ENCODE assay signal across 17 mouse cellular contexts in the genomic region with DNA sequence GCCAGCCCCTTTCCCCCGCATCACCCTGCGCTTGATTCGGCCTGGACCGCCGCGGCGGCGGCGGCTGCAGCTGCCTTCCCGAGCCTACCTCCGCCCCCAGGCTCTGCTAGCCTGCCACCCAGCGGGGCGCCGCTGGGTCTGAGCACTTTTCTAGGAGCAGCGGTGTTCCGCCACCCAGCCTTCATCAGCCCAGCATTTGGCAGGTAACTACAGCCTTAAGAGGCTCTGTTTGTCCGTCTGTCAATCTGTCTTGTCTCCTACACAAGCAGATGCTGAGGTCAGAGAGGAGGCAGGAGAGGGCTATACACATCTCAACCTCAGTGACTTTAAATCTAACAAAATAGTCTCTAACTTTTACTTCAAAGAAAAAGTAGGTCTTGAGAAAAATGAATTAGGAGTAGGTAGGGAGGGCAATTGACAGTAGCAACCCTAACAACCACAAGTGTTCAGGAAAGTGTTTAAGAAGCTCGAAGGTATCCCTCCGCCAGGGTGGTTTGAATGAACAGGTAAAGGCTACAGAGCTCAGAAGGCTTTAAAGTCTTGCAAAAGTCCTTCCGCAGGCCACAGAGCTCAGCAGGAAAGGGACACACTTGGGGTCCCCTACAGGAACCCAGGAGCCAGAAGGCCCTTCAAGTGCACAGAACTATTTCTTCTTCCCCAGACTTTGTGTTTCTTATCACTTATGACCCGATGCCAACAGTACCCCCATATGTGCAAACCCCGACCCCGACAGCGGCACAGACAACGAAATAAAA. TPM values are rescaled to one million over a fixed set of nuclear protein-coding genes. Genes with fewer than 3 reads are reported as not detected.
DNase-seq lines count a peak whose midpoint lies in the region; ATAC-seq lines count a peak whose summit lies in the region.
"Had no signal": no experiment of that assay in that cellular context is flagged by ENCODE, and none has a peak within 500 bp of the region (broad histone marks: within the 10 kb centered on the region; RNA-seq: fewer than 3 reads in every experiment).

No protein-coding gene starts in this region.

- no peak overlapping the region for H3K9ac ChIP-seq in heart, embryonic 15.5 days
- H3K9ac ChIP-seq in heart, embryonic 11.5 days (ENCODE audit: low read depth, low read length), result no peak overlapping the region
- H3K9ac ChIP-seq: limb, embryonic 15.5 days had no signal

- 20% methylated on average over 25 of the region's 25 CpGs for WGBS in heart, embryonic 15.5 days
- 10% methylated on average over 20 of the region's 25 CpGs for WGBS in heart, embryonic 11.5 days (ENCODE audit: insufficient replicate concordance)
- WGBS in embryonic facial prominence, embryonic 10.5 days, result 13% methylated on average over 25 of the region's 25 CpGs
- 5% methylated on average over 25 of the region's 25 CpGs for WGBS in limb, embryonic 10.5 days

- ATAC-seq in heart, embryonic 15.5 days (replicated peaks; ENCODE audit: insufficient number of reproducible peaks, insufficient read depth, low FRiP score, low read depth), result no peak
- no peak for ATAC-seq in heart, embryonic 11.5 days (replicated peaks; ENCODE audit: insufficient number of reproducible peaks, low FRiP score, low TSS enrichment)
- ATAC-seq in frontal cortex, adult (ENCODE audit: low TSS enrichment), result no peak

- H3K4me1 ChIP-seq in heart, embryonic 15.5 days (replicated peaks), result peaks cover 15% of the 10 kb centered on the region
- no peaks in the 10 kb centered on the region for H3K4me1 ChIP-seq in heart, embryonic 11.5 days (ENCODE audit: control insufficient read depth, insufficient read depth, low read length)
- H3K4me1 ChIP-seq in embryonic facial prominence, embryonic 10.5 days, result peaks cover 14% of the 10 kb centered on the region
- peaks cover 12% of the 10 kb centered on the region for H3K4me1 ChIP-seq in limb, embryonic 10.5 days

- no peak overlapping the region for H3K4me2 ChIP-seq in heart, embryonic 15.5 days
- no peak overlapping the region for H3K4me2 ChIP-seq in heart, embryonic 11.5 days
- H3K4me2 ChIP-seq: limb, embryonic 15.5 days had no signal

- H3K27ac ChIP-seq in heart, embryonic 15.5 days, result no peak overlapping the region
- no peak overlapping the region for H3K27ac ChIP-seq in heart, embryonic 11.5 days (ENCODE audit: low read depth, low read length)
- no peak overlapping the region for H3K27ac ChIP-seq in embryonic facial prominence, embryonic 10.5 days (replicated peaks)
- no peak overlapping the region for H3K27ac ChIP-seq in limb, embryonic 10.5 days
- H3K27ac ChIP-seq: gastrocnemius, adult 2 months; limb, embryonic 15.5 days; macrophage had no signal

- no peaks in the 10 kb centered on the region for H3K9me3 ChIP-seq in heart, embryonic 15.5 days (replicated peaks)
- H3K9me3 ChIP-seq in heart, embryonic 11.5 days (replicated peaks; ENCODE audit: control insufficient read depth, low read length), result no peaks in the 10 kb centered on the region
- no peaks in the 10 kb centered on the region for H3K9me3 ChIP-seq in embryonic facial prominence, embryonic 10.5 days
- H3K9me3 ChIP-seq in limb, embryonic 10.5 days (replicated peaks), result no peaks in the 10 kb centered on the region
- H3K9me3 ChIP-seq: limb, embryonic 15.5 days had no signal

- DNase-seq in B cell, adult 2 months, result peak; percentile 3 to 6
- DNase-seq in embryonic facial prominence, embryonic 10.5 days (ENCODE audit: low spot score), result peak; percentile 38
- DNase-seq in limb, embryonic 10.5 days (ENCODE audit: low spot score), result peak; percentile 46
- DNase-seq in spleen, adult 18-20 months, result no peak
- no peak for DNase-seq in thymus, postnatal 10 days (ENCODE audit: low spot score in 2 of 2)
- DNase-seq: cerebellum, adult 11-12 months; gastrocnemius, adult 2 months; kidney, adult 18-20 months; kidney, postnatal 36 days; layer of hippocampus, postnatal 36 days; lung, adult 2 months had no signal

- H3K27me3 ChIP-seq in heart, embryonic 15.5 days, result peaks cover 94% of the 10 kb centered on the region
- peaks cover 83% of the 10 kb centered on the region for H3K27me3 ChIP-seq in heart, embryonic 11.5 days (ENCODE audit: control insufficient read depth, insufficient read depth, low read length)
- peaks cover 100% of the 10 kb centered on the region for H3K27me3 ChIP-seq in embryonic facial prominence, embryonic 10.5 days (replicated peaks; ENCODE audit: low read depth, poor library complexity, severe bottlenecking)
- H3K27me3 ChIP-seq in limb, embryonic 10.5 days (ENCODE audit: low read depth, poor library complexity, severe bottlenecking), result peaks cover 100% of the 10 kb centered on the region

- H3K4me3 ChIP-seq in heart, embryonic 15.5 days, result 0 out of 2 replicates have a peak overlapping the region, but pooled peaks have one; percentile 3
- H3K4me3 ChIP-seq in heart, embryonic 11.5 days (ENCODE audit: low read depth, low read length), result no peak overlapping the region
- no peak overlapping the region for H3K4me3 ChIP-seq in embryonic facial prominence, embryonic 10.5 days
- no peak overlapping the region for H3K4me3 ChIP-seq in limb, embryonic 10.5 days
- H3K4me3 ChIP-seq: gastrocnemius, adult 2 months; limb, embryonic 15.5 days had no signal

- no peaks in the 10 kb centered on the region for H3K36me3 ChIP-seq in heart, embryonic 15.5 days
- no peaks in the 10 kb centered on the region for H3K36me3 ChIP-seq in heart, embryonic 11.5 days (ENCODE audit: control insufficient read depth, insufficient read depth, low read length)
- H3K36me3 ChIP-seq in embryonic facial prominence, embryonic 10.5 days (replicated peaks), result no peaks in the 10 kb centered on the region
- no peaks in the 10 kb centered on the region for H3K36me3 ChIP-seq in limb, embryonic 10.5 days
- H3K36me3 ChIP-seq: limb, embryonic 15.5 days had no signal

RNA-seq across cellular contexts. Expression of a gene that starts 8.7 kb away (rescaled TPM):
- not detected in 2 replicates for polyA plus RNA-seq in heart, embryonic 15.5 days (2015; fragmentation: Nextera tagmentation; extraction: Ambion mirVana)
- 0.09 TPM in 1 of 2 replicates, not detected in the other for polyA plus RNA-seq in heart, embryonic 11.5 days (2014; fragmentation: Nextera tagmentation; extraction: Ambion mirVana)
- 2.0 and 2.1 TPM in 2 replicates for polyA plus RNA-seq in embryonic facial prominence, embryonic 10.5 days (2016; fragmentation: Nextera tagmentation; extraction: Ambion mirVana)
- 0.09 and 0.11 TPM in 2 replicates for polyA plus RNA-seq in limb, embryonic 10.5 days (2016; fragmentation: Nextera tagmentation; extraction: Ambion mirVana)
- polyA plus RNA-seq: macrophage; urinary bladder, adult 2 months had no signal

Comparison
In these comparisons a context has a peak if more than half of its experiments do, and no peak if none do; other contexts are left out.
1. DNase-seq: peak in B cell, adult 2 months (2 of 2), embryonic facial prominence, embryonic 10.5 days (single experiment) and limb, embryonic 10.5 days (single experiment); none in spleen, adult 18-20 months (0 of 2) and thymus, postnatal 10 days (0 of 2).